Mouse (Mus musculus) inflammation-experienced regulatory T-cells, adult 6 months (primary cell): ENCODE data around the gene Fgf9. TPM values are rescaled to one million over a fixed set of nuclear protein-coding genes. Genes with fewer than 3 reads are reported as not detected.

Source experiments
- ATAC-seq: one replicate; pipeline ENCODE4 v1.8.0; 2017
- polyA plus RNA-seq, 3 experiments: library from polyadenylated mRNA; unstranded; fragments of 100-300 nt; shearing (Covaris generic); gene quantifications; one replicate each; pipeline ENCODE4 v1.2.1; 2017

Gene Fgf9
- not detected for polyA plus RNA-seq

- no peak for ATAC-seq
Observed at GRCm38 (mm10) chr14:58070481-58071119, at the start of gene Fgf9. Fgf9 (plus strand) TSS chr14:58070547.

GRCm38 (mm10) chr14:58034567-58034966, 35.8 kb upstream of the Fgf9 start:
- ATAC-seq: no peak

- ATAC-seq: no peak
Observed at GRCm38 (mm10) chr14:58036174-58036573, 34.2 kb upstream of the Fgf9 start.

GRCm38 (mm10) chr14:58046639-58047284, 23.6 kb upstream of the Fgf9 start:
- no peak for ATAC-seq

GRCm38 (mm10) chr14:58050691-58051090, 19.7 kb upstream of the Fgf9 start:
- ATAC-seq: no peak

- ATAC-seq: no peak
Observed at GRCm38 (mm10) chr14:58067586-58067985, 2.8 kb upstream of the Fgf9 start.

GRCm38 (mm10) chr14:58068641-58069040, 1.7 kb upstream of the Fgf9 start:
- no peak for ATAC-seq

- peak; percentile 32 for ATAC-seq
Observed at GRCm38 (mm10) chr14:58069927-58070326, 420 bp upstream of the Fgf9 start.

GRCm38 (mm10) chr14:58071120-58071641, 834 bp downstream of the Fgf9 start:
- ATAC-seq: no peak

- peak; percentile 69 for ATAC-seq
Observed at GRCm38 (mm10) chr14:58071830-58072770, 1.8 kb downstream of the Fgf9 start.

- no peak for ATAC-seq
Observed at GRCm38 (mm10) chr14:58072771-58073501, 2.6 kb downstream of the Fgf9 start.

GRCm38 (mm10) chr14:58073936-58074335, 3.6 kb downstream of the Fgf9 start:
- ATAC-seq: no peak

- no peak for ATAC-seq
Observed at GRCm38 (mm10) chr14:58074621-58075432, 4.5 kb downstream of the Fgf9 start.

GRCm38 (mm10) chr14:58075433-58076029, 5.2 kb downstream of the Fgf9 start:
- ATAC-seq: no peak

GRCm38 (mm10) chr14:58076030-58076521, 5.7 kb downstream of the Fgf9 start:
- peak; percentile 37 for ATAC-seq

GRCm38 (mm10) chr14:58076726-58077255, 6.4 kb downstream of the Fgf9 start:
- ATAC-seq: no peak

- ATAC-seq: no peak
Observed at GRCm38 (mm10) chr14:58079471-58079870, 9.1 kb downstream of the Fgf9 start.

GRCm38 (mm10) chr14:58081955-58082354, 11.6 kb downstream of the Fgf9 start:
- ATAC-seq: no peak

- ATAC-seq: no peak
Observed at GRCm38 (mm10) chr14:58084240-58084639, 13.9 kb downstream of the Fgf9 start.

GRCm38 (mm10) chr14:58087326-58087725, 17.0 kb downstream of the Fgf9 start:
- no peak for ATAC-seq
